Mouse (Mus musculus): Measurements from ENCODE around the gene Cby1. TPM values are rescaled to one million over a fixed set of nuclear protein-coding genes. Genes with fewer than 3 reads are reported as not detected.

Cby1 gene
- polyA plus RNA-seq, 1 experiment from 2014 or later, result 45.0 TPM

GRCm38 (mm10) chr15:79641135-79641817 is 17.7 kb upstream of the Cby1 start:
- 53% methylated on average over 12 of the region's 12 CpGs for WGBS
- Histone ChIP-seq H3K9me3 (ENCODE audit: control insufficient read depth, low read depth, low read length) (no peaks in the 10 kb centered on the region), H3K4me2 (replicated peaks; ENCODE audit: low read depth, low read length) (no peak overlapping the region), H3K9ac (replicated peaks; ENCODE audit: low read depth, low read length) (no peak overlapping the region), H3K27me3 (ENCODE audit: control insufficient read depth, insufficient read depth, low read length) (no peaks in the 10 kb centered on the region), H3K36me3 (ENCODE audit: control insufficient read depth, insufficient read depth, low read length) (no peaks in the 10 kb centered on the region), H3K4me3 (ENCODE audit: low read depth, low read length) (no peak overlapping the region), H3K27ac (ENCODE audit: low read length) (no peak overlapping the region), H3K4me1 (ENCODE audit: control insufficient read depth, insufficient read depth, low read length) (no peaks in the 10 kb centered on the region)
- ATAC-seq (ENCODE audit: insufficient number of reproducible peaks, insufficient read depth, low FRiP score, low read depth), result no peak

- Histone ChIP-seq H3K27me3 (ENCODE audit: control insufficient read depth, insufficient read depth, low read length) (no peaks in the 10 kb centered on the region), H3K4me1 (ENCODE audit: control insufficient read depth, insufficient read depth, low read length) (no peaks in the 10 kb centered on the region), H3K9ac (replicated peaks; ENCODE audit: low read depth, low read length) (no peak overlapping the region), H3K27ac (ENCODE audit: low read length) (no peak overlapping the region), H3K36me3 (ENCODE audit: control insufficient read depth, insufficient read depth, low read length) (no peaks in the 10 kb centered on the region), H3K4me3 (ENCODE audit: low read depth, low read length) (no peak overlapping the region), H3K4me2 (replicated peaks; ENCODE audit: low read depth, low read length) (no peak overlapping the region), H3K9me3 (ENCODE audit: control insufficient read depth, low read depth, low read length) (no peaks in the 10 kb centered on the region)
- ATAC-seq (ENCODE audit: insufficient number of reproducible peaks, insufficient read depth, low FRiP score, low read depth), result no peak
- 68% methylated on average over 2 of the region's 2 CpGs for WGBS
Observed at GRCm38 (mm10) chr15:79645483-79645882, 13.5 kb upstream of the Cby1 start.

GRCm38 (mm10) chr15:79648130-79648529 is 10.9 kb upstream of the Cby1 start:
- no peak overlapping the region for H3K27ac ChIP-seq (ENCODE audit: low read length)
- no peak overlapping the region for H3K9ac ChIP-seq (replicated peaks; ENCODE audit: low read depth, low read length)
- no peak overlapping the region for H3K4me2 ChIP-seq (replicated peaks; ENCODE audit: low read depth, low read length)
- no peak for ATAC-seq (ENCODE audit: insufficient number of reproducible peaks, insufficient read depth, low FRiP score, low read depth)
- H3K36me3 ChIP-seq (ENCODE audit: control insufficient read depth, insufficient read depth, low read length), result no peaks in the 10 kb centered on the region
- no peaks in the 10 kb centered on the region for H3K4me1 ChIP-seq (ENCODE audit: control insufficient read depth, insufficient read depth, low read length)
- H3K27me3 ChIP-seq (ENCODE audit: control insufficient read depth, insufficient read depth, low read length), result no peaks in the 10 kb centered on the region
- no peak overlapping the region for H3K4me3 ChIP-seq (ENCODE audit: low read depth, low read length)
- H3K9me3 ChIP-seq (ENCODE audit: control insufficient read depth, low read depth, low read length), result no peaks in the 10 kb centered on the region
- 76% methylated on average over 12 of the region's 12 CpGs for WGBS

DNA sequence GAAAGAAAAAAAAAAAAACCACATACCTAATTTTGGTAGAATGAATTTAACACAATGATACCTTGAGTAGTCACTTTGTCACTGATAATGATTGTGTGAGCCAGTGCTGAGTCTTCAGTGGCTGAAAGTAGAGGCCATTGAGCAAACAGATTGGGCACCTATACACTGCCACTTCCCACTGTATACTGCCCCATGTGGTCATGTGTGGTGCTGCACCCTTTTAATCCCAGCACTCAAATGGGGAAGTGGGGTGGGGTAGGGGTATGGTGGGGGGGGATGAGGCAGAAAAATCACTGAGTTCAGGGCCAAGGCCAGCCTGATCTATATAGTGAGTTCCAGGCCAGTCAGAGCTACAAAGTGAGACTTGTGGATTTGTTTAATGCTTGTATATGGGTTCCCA is 8.4 kb upstream of the Cby1 start:
- 0 out of 2 replicates have a peak, but pooled peaks have one; percentile 6 for ATAC-seq (ENCODE audit: insufficient number of reproducible peaks, insufficient read depth, low FRiP score, low read depth)
- no peak overlapping the region for H3K27ac ChIP-seq (ENCODE audit: low read length)
- H3K4me1 ChIP-seq (ENCODE audit: control insufficient read depth, insufficient read depth, low read length), result no peaks in the 10 kb centered on the region
- H3K27me3 ChIP-seq (ENCODE audit: control insufficient read depth, insufficient read depth, low read length), result no peaks in the 10 kb centered on the region
- no peak overlapping the region for H3K9ac ChIP-seq (replicated peaks; ENCODE audit: low read depth, low read length)
- no peak overlapping the region for H3K4me2 ChIP-seq (replicated peaks; ENCODE audit: low read depth, low read length)
- no peak overlapping the region for H3K4me3 ChIP-seq (ENCODE audit: low read depth, low read length)
- H3K9me3 ChIP-seq (ENCODE audit: control insufficient read depth, low read depth, low read length), result no peaks in the 10 kb centered on the region
- H3K36me3 ChIP-seq (ENCODE audit: control insufficient read depth, insufficient read depth, low read length), result no peaks in the 10 kb centered on the region

DNA sequence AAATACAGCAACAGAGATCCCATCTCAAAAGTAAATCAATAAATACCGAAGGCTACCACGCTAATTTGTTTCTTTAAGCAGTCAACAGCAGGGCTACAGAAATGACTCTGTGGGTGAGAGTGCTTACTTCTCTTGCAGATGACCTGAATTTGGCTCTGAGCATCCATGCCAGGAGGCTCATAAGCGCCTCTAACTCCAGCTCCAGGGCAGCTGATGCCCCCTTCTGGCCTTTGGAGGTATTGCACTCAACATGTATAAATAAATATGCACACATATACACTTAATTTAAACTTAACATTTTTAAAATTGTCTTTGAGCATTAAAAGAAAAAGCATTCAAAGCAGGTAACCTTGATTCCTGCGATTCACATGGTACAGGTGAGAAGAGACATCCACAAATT is 7.5 kb upstream of the Cby1 start:
- H3K4me3 ChIP-seq (ENCODE audit: low read depth, low read length), result no peak overlapping the region
- no peaks in the 10 kb centered on the region for H3K27me3 ChIP-seq (ENCODE audit: control insufficient read depth, insufficient read depth, low read length)
- H3K27ac ChIP-seq (ENCODE audit: low read length), result no peak overlapping the region
- no peaks in the 10 kb centered on the region for H3K9me3 ChIP-seq (ENCODE audit: control insufficient read depth, low read depth, low read length)
- no peak for ATAC-seq (ENCODE audit: insufficient number of reproducible peaks, insufficient read depth, low FRiP score, low read depth)
- H3K4me1 ChIP-seq (ENCODE audit: control insufficient read depth, insufficient read depth, low read length), result no peaks in the 10 kb centered on the region
- H3K36me3 ChIP-seq (ENCODE audit: control insufficient read depth, insufficient read depth, low read length), result no peaks in the 10 kb centered on the region
- WGBS, result 68% methylated on average over 4 of the region's 4 CpGs
- no peak overlapping the region for H3K9ac ChIP-seq (replicated peaks; ENCODE audit: low read depth, low read length)
- no peak overlapping the region for H3K4me2 ChIP-seq (replicated peaks; ENCODE audit: low read depth, low read length)

GRCm38 (mm10) chr15:79656451-79656850 is 2.5 kb upstream of the Cby1 start:
- H3K4me2 ChIP-seq (replicated peaks; ENCODE audit: low read depth, low read length), result no peak overlapping the region
- 76% methylated on average over 14 of the region's 14 CpGs for WGBS
- no peaks in the 10 kb centered on the region for H3K36me3 ChIP-seq (ENCODE audit: control insufficient read depth, insufficient read depth, low read length)
- H3K9me3 ChIP-seq (ENCODE audit: control insufficient read depth, low read depth, low read length), result no peaks in the 10 kb centered on the region
- no peak for ATAC-seq (ENCODE audit: insufficient number of reproducible peaks, insufficient read depth, low FRiP score, low read depth)
- H3K9ac ChIP-seq (replicated peaks; ENCODE audit: low read depth, low read length), result no peak overlapping the region
- H3K27ac ChIP-seq (ENCODE audit: low read length), result peak overlapping the region; percentile 73; the same call in 1 of the 2 replicates
- H3K27me3 ChIP-seq (ENCODE audit: control insufficient read depth, insufficient read depth, low read length), result no peaks in the 10 kb centered on the region
- no peak overlapping the region for H3K4me3 ChIP-seq (ENCODE audit: low read depth, low read length)
- peaks cover 9% of the 10 kb centered on the region; the same call in 1 of the 2 replicates for H3K4me1 ChIP-seq (ENCODE audit: control insufficient read depth, insufficient read depth, low read length)

DNA sequence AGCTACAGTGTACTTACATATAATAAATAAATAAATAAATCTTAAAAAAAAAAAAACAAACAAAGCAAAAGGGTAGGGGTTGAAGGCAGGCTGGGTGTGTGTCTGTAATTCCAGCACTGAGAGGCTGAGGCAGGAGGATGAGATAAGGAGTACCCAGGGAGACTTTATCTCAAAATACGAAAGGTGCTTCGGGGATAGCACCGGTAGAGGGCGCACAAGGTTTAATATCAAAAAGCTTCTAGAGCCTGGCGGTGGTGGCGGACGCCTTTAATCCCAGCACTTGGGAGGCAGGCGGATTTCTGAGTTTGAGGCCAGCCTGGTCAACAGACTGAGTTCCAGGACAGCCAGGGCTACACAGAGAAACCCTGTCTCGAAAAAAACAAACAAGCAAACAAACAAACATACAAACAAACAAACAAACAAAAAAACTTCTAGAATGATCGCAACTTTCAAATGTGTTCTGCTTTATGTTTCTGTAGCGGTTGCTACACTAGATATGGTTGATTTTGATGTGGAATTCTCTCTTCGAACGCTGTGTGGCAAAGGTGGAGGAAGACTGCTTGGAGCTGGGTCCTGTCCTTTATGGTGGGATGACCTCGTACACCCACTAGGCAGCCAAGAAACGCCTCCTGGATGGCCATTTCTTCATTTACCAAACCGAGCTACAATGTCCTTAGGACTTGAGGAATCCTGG is 1.0 kb upstream of the Cby1 start:
- no peak for ATAC-seq (ENCODE audit: insufficient number of reproducible peaks, insufficient read depth, low FRiP score, low read depth)
- Histone ChIP-seq H3K9me3 (ENCODE audit: control insufficient read depth, low read depth, low read length) (no peaks in the 10 kb centered on the region), H3K4me1 (ENCODE audit: control insufficient read depth, insufficient read depth, low read length) (peaks cover 9% of the 10 kb centered on the region; the same call in 1 of the 2 replicates), H3K27ac (ENCODE audit: low read length) (peak overlapping the region; percentile 89), H3K36me3 (ENCODE audit: control insufficient read depth, insufficient read depth, low read length) (no peaks in the 10 kb centered on the region; the same call in 1 of the 2 replicates), H3K4me3 (ENCODE audit: low read depth, low read length) (peak overlapping the region; percentile 79), H3K27me3 (ENCODE audit: control insufficient read depth, insufficient read depth, low read length) (no peaks in the 10 kb centered on the region), H3K4me2 (replicated peaks; ENCODE audit: low read depth, low read length) (peak overlapping the region; percentile 95), H3K9ac (replicated peaks; ENCODE audit: low read depth, low read length) (peak overlapping the region; percentile 74)
- 3% methylated on average over 16 of the region's 16 CpGs for WGBS

DNA sequence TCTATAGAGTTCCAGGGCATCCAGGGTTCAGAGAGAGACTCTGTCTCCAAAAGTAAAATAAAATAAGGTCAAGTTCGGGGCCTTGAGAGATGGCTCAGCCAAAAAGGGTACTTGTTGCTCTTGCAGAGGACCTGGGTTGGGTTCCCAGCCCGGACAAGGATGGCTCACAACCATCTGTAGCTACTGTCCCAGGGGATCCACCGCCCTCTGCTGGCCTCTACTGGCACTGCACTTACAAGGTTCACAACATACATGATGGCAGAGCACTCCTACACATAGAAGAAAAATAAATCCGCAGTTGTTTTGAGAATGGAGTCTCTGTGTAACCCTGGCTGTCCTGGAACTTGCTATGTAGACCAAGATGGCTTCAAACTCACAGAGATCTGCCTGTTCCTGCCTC is 2.9 kb downstream of the Cby1 start:
- WGBS, result 70% methylated on average over 4 of the region's 4 CpGs

More for the DNA sequence above, 2.9 kb downstream of the Cby1 start:
- no peak for ATAC-seq (ENCODE audit: insufficient number of reproducible peaks, insufficient read depth, low FRiP score, low read depth)
- no peak overlapping the region for H3K27ac ChIP-seq (ENCODE audit: low read length)
- H3K4me3 ChIP-seq (ENCODE audit: low read depth, low read length), result no peak overlapping the region
- no peaks in the 10 kb centered on the region for H3K27me3 ChIP-seq (ENCODE audit: control insufficient read depth, insufficient read depth, low read length)
- no peaks in the 10 kb centered on the region for H3K9me3 ChIP-seq (ENCODE audit: control insufficient read depth, low read depth, low read length)
- no peak overlapping the region for H3K9ac ChIP-seq (replicated peaks; ENCODE audit: low read depth, low read length)
- peaks cover 9% of the 10 kb centered on the region; the same call in 1 of the 2 replicates for H3K4me1 ChIP-seq (ENCODE audit: control insufficient read depth, insufficient read depth, low read length)
- peaks cover 6% of the 10 kb centered on the region for H3K36me3 ChIP-seq (ENCODE audit: control insufficient read depth, insufficient read depth, low read length)
- H3K4me2 ChIP-seq (replicated peaks; ENCODE audit: low read depth, low read length), result no peak overlapping the region

Data from stomach, embryonic 14.5 days (tissue).